Mouse (Mus musculus): ENCODE measurements at regions not wholly inside any gene's neighbourhood (a gene's known extent, or its start where the extent isn't known, plus 50 kb on each side); places are given as distances from the start of the nearest gene placed in this dataset.

GRCm38 (mm10) chr13:97311340-97311739, 70.4 kb downstream of the Enc1 start:
- TF ChIP-seq CTCF (conservative IDR thresholded peaks at IDR 0.05; ENCODE audit: insufficient read depth, insufficient read length, low read depth, low read length) (no peak), POLR2A (IDR thresholded peaks at IDR 0.05; ENCODE audit: low read depth, low read length) (no peak)
